Mouse (Mus musculus): ENCODE results near the gene Zmiz1.

Gene Zmiz1

GRCm38 (mm10) chr14:25611815-25612698 lies 153.1 kb downstream of the Zmiz1 start:
- no peak for DNase-seq (ENCODE audit: low spot score)

DNA sequence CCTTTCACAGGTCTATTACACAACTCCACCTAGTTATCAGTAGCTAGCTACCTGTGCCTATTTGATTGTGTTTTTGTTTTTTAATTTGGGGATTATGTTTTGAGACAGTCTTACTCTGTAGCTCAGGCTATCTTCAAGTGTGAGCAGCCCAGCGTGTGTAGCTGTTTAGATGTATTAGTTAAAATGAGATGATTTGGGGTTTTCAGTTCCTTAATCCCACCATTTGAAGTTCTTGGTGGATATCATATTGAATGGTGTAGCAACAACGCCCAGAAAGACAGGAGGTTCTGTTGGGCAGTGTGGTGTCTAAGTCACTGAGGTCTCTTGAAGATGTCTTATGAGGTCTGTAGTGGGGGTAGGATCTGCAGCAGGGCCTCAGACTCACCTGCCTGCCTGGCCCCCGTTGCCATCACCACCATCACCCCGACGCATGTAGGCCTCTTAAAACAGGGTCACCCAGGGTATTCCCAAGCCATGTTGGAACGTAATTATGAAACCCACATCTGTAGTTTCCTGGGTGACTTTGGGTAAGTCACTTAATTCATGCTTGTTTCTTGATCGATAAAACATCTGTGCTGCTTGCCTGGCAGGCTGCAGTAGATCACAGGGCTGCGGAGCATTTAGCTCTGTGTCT lies 155.1 kb downstream of the Zmiz1 start:
- no peak for DNase-seq (ENCODE audit: low spot score)

GRCm38 (mm10) chr14:25614684-25615083 lies 155.7 kb downstream of the Zmiz1 start:
- DNase-seq (ENCODE audit: low spot score): no peak

DNA sequence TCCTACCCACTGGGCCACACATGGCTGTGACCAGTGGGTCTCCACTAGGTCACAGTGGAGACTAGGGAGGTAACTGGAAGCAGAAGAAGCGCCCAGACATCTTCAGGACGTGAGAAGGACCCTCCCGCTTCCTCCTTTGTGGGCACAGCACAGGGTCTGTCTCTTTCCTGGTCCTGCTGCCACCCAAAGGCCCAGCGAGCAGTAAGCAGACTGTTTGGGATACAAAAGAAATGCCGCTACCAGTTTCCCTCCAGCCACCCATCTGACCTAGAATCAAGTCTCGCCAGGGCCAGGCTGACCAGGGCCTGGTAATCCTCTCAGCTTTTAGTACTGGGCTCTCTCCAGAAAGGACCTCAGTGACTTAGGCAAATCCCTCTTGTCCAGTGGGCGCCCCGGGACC lies 156.6 kb downstream of the Zmiz1 start:
- DNase-seq (ENCODE audit: low spot score): no peak

- DNase-seq (ENCODE audit: low spot score): no peak
Measured at GRCm38 (mm10) chr14:25616009-25616723, 157.2 kb downstream of the Zmiz1 start.

GRCm38 (mm10) chr14:25617264-25617663 lies 158.3 kb downstream of the Zmiz1 start:
- DNase-seq (ENCODE audit: low spot score): peak; percentile 64

DNA sequence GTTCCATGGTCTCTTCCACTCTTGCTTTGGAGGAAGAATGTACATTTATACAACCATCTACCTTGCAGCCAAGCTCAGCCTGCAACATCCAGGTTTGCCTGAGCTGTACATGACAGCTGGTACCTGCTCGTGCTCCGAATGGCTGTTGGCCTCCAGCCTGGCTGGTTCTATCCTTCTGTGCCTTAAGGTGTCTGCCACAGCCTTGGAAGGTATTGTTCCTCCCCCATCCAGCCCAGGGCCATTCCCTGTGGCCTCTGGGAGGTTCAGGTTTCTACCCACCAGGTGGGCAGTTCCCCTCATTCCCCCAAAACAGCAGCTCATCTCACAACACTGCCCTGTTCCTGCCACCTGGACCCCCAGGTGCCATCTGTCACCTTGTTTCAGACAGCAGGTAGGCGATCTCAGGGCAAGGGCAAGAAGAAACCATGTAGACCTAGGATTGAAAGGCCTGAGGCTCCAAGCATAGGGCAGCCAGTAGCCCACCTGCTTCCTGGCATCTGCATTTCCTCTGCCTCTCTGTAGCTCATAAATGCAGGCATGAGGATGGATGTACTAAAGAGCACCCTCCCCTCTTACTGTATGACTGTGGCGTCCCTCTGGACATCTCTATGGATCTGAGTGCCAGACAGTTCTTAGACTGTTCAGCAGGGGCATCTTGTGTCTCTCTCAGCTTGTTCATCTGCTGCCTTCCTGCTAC lies 160.2 kb downstream of the Zmiz1 start:
- no peak for DNase-seq (ENCODE audit: low spot score)

GRCm38 (mm10) chr14:25620766-25621165 lies 161.8 kb downstream of the Zmiz1 start:
- DNase-seq (ENCODE audit: low spot score): no peak

GRCm38 (mm10) chr14:25623698-25624097 lies 164.7 kb downstream of the Zmiz1 start:
- DNase-seq (ENCODE audit: low spot score): no peak

GRCm38 (mm10) chr14:25624659-25625058 lies 165.7 kb downstream of the Zmiz1 start:
- no peak for DNase-seq (ENCODE audit: low spot score)

DNA sequence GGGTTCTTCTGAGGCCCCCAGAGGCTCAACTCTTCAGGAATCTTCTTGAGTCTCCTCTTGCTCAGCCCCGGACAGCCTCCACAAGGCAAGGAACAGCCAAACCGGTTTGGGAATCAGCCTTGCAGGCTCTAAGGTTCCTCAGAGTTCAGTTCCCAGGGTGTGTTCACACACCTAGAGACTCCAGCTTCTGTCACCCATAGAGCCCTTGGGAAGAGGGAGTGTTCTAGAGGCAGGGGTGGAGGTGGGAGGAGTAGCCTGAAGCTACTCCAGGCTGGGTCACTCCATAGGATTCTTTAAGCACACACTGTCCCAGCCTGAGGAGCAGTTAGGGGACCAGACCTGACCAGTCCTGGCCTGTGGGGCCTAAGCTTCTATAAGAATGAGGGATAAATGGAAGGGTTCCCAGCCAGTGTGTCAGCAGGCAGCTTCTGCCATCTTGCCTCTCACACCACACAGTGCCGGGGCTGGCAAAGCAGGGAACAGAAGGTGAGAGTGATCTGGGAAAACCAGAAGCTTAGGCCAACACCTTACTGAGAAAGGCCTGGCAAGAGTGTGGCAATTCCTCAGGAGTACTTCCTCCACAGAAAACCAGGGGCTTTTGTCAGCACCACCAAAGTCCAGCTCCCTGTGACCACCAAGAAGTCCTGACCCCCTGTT lies 168.7 kb downstream of the Zmiz1 start:
- no peak for DNase-seq (ENCODE audit: low spot score)

- DNase-seq (ENCODE audit: low spot score): no peak
Measured at GRCm38 (mm10) chr14:25628448-25629099, 169.6 kb downstream of the Zmiz1 start.

- no peak for DNase-seq (ENCODE audit: low spot score)
Measured at GRCm38 (mm10) chr14:25629866-25630606, 171.1 kb downstream of the Zmiz1 start.

GRCm38 (mm10) chr14:25630647-25631409 lies 171.8 kb downstream of the Zmiz1 start:
- no peak for DNase-seq (ENCODE audit: low spot score)

DNA sequence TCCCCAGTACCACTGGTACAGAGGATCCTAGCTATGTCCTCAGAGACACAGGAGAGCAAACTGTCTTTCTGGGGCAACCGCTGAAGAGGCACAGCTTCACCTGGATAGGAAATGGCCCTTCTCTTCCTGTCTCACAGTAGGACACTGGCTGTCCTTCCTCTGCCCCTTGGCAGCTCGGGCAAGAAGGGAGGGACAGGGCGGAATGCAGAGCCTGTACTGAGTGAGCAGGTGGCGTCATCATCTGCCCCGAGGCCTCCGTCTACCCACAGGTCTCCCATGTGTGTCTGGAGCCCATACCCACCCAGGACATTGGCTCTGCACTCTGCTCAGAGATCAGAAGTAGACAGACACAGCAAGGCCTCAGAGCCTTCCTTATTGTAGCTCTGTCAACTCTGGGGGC lies 172.5 kb downstream of the Zmiz1 start:
- DNase-seq (ENCODE audit: low spot score): no peak

DNA sequence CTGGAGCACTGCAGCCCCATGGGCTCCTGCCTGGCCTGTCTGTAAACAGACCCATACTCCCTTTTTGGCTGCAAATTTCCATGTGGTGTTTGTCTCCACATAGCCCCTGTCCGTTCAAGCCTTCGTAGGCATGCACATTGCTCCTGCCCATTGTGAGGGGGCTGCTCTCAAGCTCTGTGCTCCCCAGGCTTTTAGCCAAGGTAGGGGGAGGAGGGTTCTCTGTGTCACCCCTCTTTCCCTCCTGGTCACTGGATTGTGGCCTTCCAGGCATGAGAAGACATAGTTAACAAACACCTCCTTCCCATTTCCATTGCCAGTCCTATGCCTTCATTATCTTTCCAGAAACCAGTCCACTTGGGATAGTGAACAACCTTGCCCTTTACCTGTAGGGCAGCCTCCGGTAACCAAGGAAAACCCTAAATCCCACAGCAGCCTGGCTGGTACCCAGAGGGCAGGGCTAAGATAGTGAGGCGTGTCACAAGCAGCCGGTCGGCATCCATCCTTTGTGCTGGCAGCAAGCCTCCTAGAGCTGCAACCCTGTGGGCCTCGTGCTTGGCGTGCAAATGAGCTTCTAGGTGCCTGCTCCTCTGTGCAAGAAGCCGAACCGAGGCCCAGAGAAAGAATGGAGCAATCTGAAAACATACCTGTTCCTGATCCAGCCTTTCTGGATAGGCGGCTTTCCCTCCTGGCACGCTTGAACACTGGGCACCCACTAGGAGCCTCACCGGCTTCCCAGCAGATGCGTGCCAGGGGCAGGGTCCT lies 174.7 kb downstream of the Zmiz1 start:
- no peak for DNase-seq (ENCODE audit: low spot score)

DNA sequence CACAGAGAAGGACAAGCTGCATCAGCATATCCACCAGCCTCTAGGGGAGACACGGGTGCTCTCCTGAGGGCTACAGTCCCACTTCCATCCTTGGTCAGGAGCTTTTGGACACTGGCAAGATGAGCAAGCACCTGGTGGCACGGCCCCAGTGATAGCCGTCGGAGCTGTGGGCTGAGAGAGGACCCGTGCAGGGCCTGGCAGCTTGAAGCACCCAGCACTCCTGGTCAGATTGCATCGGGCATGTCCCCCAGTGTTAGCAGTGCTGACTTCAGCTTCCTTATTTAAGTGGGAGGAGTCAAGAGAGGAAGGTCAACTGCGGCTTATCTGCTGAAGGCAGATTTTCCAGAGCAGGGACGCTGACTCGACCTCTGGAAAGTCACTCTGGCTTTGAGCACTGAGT lies 175.3 kb downstream of the Zmiz1 start:
- no peak for DNase-seq (ENCODE audit: low spot score)

- no peak for DNase-seq (ENCODE audit: low spot score)
Measured at GRCm38 (mm10) chr14:25635746-25636145, 176.8 kb downstream of the Zmiz1 start.

DNA sequence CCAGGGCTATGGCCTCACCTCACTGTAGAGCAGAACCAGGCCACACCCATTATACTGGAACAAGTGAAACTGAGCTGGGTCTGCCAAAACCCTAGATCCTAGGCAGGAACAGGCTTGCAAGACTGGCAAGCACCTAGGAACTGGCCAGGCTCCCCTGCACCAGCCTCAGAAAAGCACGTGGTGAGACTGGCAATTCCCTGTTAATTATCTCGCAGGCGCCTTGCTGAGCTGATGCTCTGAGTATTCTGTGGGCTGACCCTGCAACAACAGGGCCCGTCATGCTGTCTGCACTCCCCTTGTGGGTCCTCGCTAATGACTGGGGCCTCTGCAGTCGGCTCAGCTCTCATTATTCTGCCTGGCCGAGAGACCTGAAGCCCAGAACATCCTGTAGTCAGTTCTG lies 177.3 kb downstream of the Zmiz1 start:
- no peak for DNase-seq (ENCODE audit: low spot score)
